Mouse (Mus musculus): Measurements from ENCODE around the gene Mrpl4.

The Mrpl4 gene

GRCm38 (mm10) chr9:21017177-21017575 is 14.6 kb downstream of the Mrpl4 start:
- no peak for DNase-seq (ENCODE audit: low spot score)

- no peak for DNase-seq (ENCODE audit: low spot score)
These were observed 16.1 kb downstream of the Mrpl4 start for GRCm38 (mm10) chr9:21018600-21018999.

GRCm38 (mm10) chr9:21021363-21021762 is 18.8 kb downstream of the Mrpl4 start:
- no peak for DNase-seq (ENCODE audit: low spot score)

GRCm38 (mm10) chr9:21022288-21022687 is 19.8 kb downstream of the Mrpl4 start:
- no peak for DNase-seq (ENCODE audit: low spot score)

- no peak for DNase-seq (ENCODE audit: low spot score)
These were observed 20.2 kb downstream of the Mrpl4 start for GRCm38 (mm10) chr9:21022726-21023125.

GRCm38 (mm10) chr9:21025258-21025810 is 22.8 kb downstream of the Mrpl4 start:
- no peak for DNase-seq (ENCODE audit: low spot score)

- DNase-seq (ENCODE audit: low spot score), result no peak
These were observed 24.3 kb downstream of the Mrpl4 start for GRCm38 (mm10) chr9:21026849-21027248.

- no peak for DNase-seq (ENCODE audit: low spot score)
These were observed 25.3 kb downstream of the Mrpl4 start for GRCm38 (mm10) chr9:21027774-21028290.

GRCm38 (mm10) chr9:21028560-21029110 is 26.1 kb downstream of the Mrpl4 start:
- DNase-seq (ENCODE audit: low spot score), result no peak

GRCm38 (mm10) chr9:21029291-21030054 is 26.9 kb downstream of the Mrpl4 start, which contains the start of gene Icam4:
Icam4 (plus strand) TSS chr9:21029373.
- peak; percentile 84 for DNase-seq (ENCODE audit: low spot score)

- no peak for DNase-seq (ENCODE audit: low spot score)
These were observed 27.6 kb downstream of the Mrpl4 start for GRCm38 (mm10) chr9:21030055-21030600.

- DNase-seq (ENCODE audit: low spot score), result peak; percentile 80
These were observed 28.3 kb downstream of the Mrpl4 start for GRCm38 (mm10) chr9:21030781-21031250.

- DNase-seq (ENCODE audit: low spot score), result peak; percentile 65
These were observed 28.8 kb downstream of the Mrpl4 start for GRCm38 (mm10) chr9:21031251-21031895.

- peak; percentile 42 for DNase-seq (ENCODE audit: low spot score)
These were observed 29.4 kb downstream of the Mrpl4 start, which contains the start of gene Icam5 for GRCm38 (mm10) chr9:21031896-21032351. Icam5 (plus strand) TSS chr9:21032073.

- no peak for DNase-seq (ENCODE audit: low spot score)
These were observed 30.0 kb downstream of the Mrpl4 start for GRCm38 (mm10) chr9:21032491-21032890.

GRCm38 (mm10) chr9:21033136-21033535 is 30.6 kb downstream of the Mrpl4 start:
- peak; percentile 83 for DNase-seq (ENCODE audit: low spot score)

- no peak for DNase-seq (ENCODE audit: low spot score)
These were observed 32.0 kb downstream of the Mrpl4 start for GRCm38 (mm10) chr9:21034481-21035085.

- no peak for DNase-seq (ENCODE audit: low spot score)
These were observed 33.0 kb downstream of the Mrpl4 start for GRCm38 (mm10) chr9:21035586-21035985.

GRCm38 (mm10) chr9:21036161-21036560 is 33.6 kb downstream of the Mrpl4 start:
- DNase-seq (ENCODE audit: low spot score), result no peak

GRCm38 (mm10) chr9:21036666-21037065 is 34.1 kb downstream of the Mrpl4 start:
- DNase-seq (ENCODE audit: low spot score), result no peak

GRCm38 (mm10) chr9:21037481-21037891 is 34.9 kb downstream of the Mrpl4 start:
- peak; percentile 59 for DNase-seq (ENCODE audit: low spot score)
